Mouse (Mus musculus): ENCODE results near the gene Smg9.

Smg9 gene

GRCm38 (mm10) chr7:24445266-24445926, 46.0 kb downstream of the Smg9 start:
- no peak for DNase-seq (ENCODE audit: low read depth)

- no peak for DNase-seq (ENCODE audit: low read depth)
Observed at GRCm38 (mm10) chr7:24446697-24447340, 47.4 kb downstream of the Smg9 start.

GRCm38 (mm10) chr7:24448782-24449517, 49.5 kb downstream of the Smg9 start:
- DNase-seq (ENCODE audit: low read depth), result no peak

- no peak for DNase-seq (ENCODE audit: low read depth)
Observed at GRCm38 (mm10) chr7:24450585-24451017, 51.2 kb downstream of the Smg9 start.

GRCm38 (mm10) chr7:24451855-24452311, 52.5 kb downstream of the Smg9 start, which contains the start of gene Irgc1:
Gene Irgc1, minus strand, starts transcription at chr7:24452297.
- DNase-seq (ENCODE audit: low read depth), result no peak

GRCm38 (mm10) chr7:24454199-24454598, 54.8 kb downstream of the Smg9 start:
- no peak for DNase-seq (ENCODE audit: low read depth)

- no peak for DNase-seq (ENCODE audit: low read depth)
Observed at GRCm38 (mm10) chr7:24455726-24456125, 56.3 kb downstream of the Smg9 start.

- DNase-seq (ENCODE audit: low read depth), result no peak
Observed at GRCm38 (mm10) chr7:24457726-24458370, 58.4 kb downstream of the Smg9 start.

GRCm38 (mm10) chr7:24459440-24459839, 60.0 kb downstream of the Smg9 start:
- no peak for DNase-seq (ENCODE audit: low read depth)

GRCm38 (mm10) chr7:24459843-24460242, 60.4 kb downstream of the Smg9 start:
- no peak for DNase-seq (ENCODE audit: low read depth)

GRCm38 (mm10) chr7:24461376-24462051, 62.1 kb downstream of the Smg9 start:
- DNase-seq (ENCODE audit: low read depth), result no peak

GRCm38 (mm10) chr7:24462388-24463319, 63.2 kb downstream of the Smg9 start, which contains the start of gene Plaur:
Gene Plaur, plus strand, starts transcription at chr7:24462484.
- DNase-seq (ENCODE audit: low read depth), result no peak

GRCm38 (mm10) chr7:24466835-24467234, 67.4 kb downstream of the Smg9 start:
- no peak for DNase-seq (ENCODE audit: low read depth)

- no peak for DNase-seq (ENCODE audit: low read depth)
Observed at GRCm38 (mm10) chr7:24467886-24468285, 68.5 kb downstream of the Smg9 start.

- no peak for DNase-seq (ENCODE audit: low read depth)
Observed at GRCm38 (mm10) chr7:24469126-24469525, 69.7 kb downstream of the Smg9 start.

- DNase-seq (ENCODE audit: low read depth), result no peak
Observed at GRCm38 (mm10) chr7:24470356-24470755, 70.9 kb downstream of the Smg9 start.
